Mouse (Mus musculus): ENCODE measurements around the gene Olah.

DNA sequence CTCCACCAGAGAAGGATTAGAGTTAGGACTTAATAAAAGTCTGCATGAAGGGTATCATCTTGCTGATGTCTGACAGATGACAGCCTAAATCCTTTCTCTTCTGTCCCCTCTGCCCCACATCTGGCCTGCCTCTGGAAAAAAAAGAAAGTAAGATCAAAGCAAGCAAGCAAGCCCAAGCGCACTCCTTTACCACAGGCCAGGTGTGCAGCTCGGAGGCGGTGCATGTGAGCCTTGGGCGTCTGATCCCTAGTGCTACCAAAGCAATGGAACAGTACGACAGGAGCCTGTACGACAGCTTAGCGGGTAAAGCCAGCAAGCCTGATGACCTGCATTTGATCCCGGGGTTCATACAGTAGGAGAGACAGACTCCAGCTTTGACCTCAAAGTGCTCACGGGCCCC lies 33.9 kb upstream of the Olah start:
- TF ChIP-seq CTCF (IDR thresholded peaks at IDR 0.05; ENCODE audit: insufficient read depth, low read depth, low read length) (no peak), POLR2A (IDR thresholded peaks at IDR 0.05; ENCODE audit: insufficient read depth, low read depth, low read length) (no peak)
